Mouse (Mus musculus) heart, adult 2 months (tissue): ENCODE data around the gene Galnt6. TPM values are rescaled to one million over a fixed set of nuclear protein-coding genes. Genes with fewer than 3 reads are reported as not detected.

ENCODE experiments used
- DNase-seq, 2 experiments: peaks; one replicate each; pipeline ENCODE4 v3.0.0; 2021
- H3K27ac ChIP-seq: fragments of 200-600 bp; 2 replicates; pipeline ENCODE4 v1.8.1; 2022
- H3K27me3 ChIP-seq: fragments of 200-500 bp; 2 replicates; pipeline ENCODE4 v1.6.1; 2012; ENCODE audit warnings: mild to moderate bottlenecking, low read length, inconsistent platforms, mixed read lengths; ENCODE audit not compliant: control insufficient read depth, insufficient read depth
- H3K36me3 ChIP-seq: fragments of 200-500 bp; 2 replicates; pipeline ENCODE4 v1.6.1; 2012; ENCODE audit warnings: low read length, inconsistent platforms; ENCODE audit not compliant: control insufficient read depth, insufficient read depth
- H3K4me1 ChIP-seq: fragments of 200-500 bp; 2 replicates; pipeline ENCODE4 v1.6.1; 2011; ENCODE audit warnings: low read length; ENCODE audit not compliant: control insufficient read depth, insufficient read depth
- H3K4me3 ChIP-seq: fragments of 200-600 bp; 2 replicates; pipeline ENCODE4 v1.8.1; 2022
- H3K79me2 ChIP-seq: fragments of 200-500 bp; replicated peaks from 2 replicates; pipeline ENCODE4 v1.6.1; 2012; ENCODE audit warnings: mild to moderate bottlenecking, inconsistent platforms, low read length, moderate library complexity, mixed read lengths; ENCODE audit not compliant: control insufficient read depth, insufficient read depth
- H3K9ac ChIP-seq: fragments of 200-500 bp; 2 replicates; pipeline ENCODE4 v1.6.1; 2012; ENCODE audit warnings: low read depth, mild to moderate bottlenecking, control low read depth, inconsistent platforms, low read length, mixed read lengths
- CTCF ChIP-seq: fragments of 200-600 bp; IDR thresholded peaks from 2 replicates; pipeline ENCODE4 v1.8.1; 2022; ENCODE audit warnings: antibody characterized with exemption, mild to moderate bottlenecking, moderate library complexity
- EP300 ChIP-seq: fragments of 200-500 bp; IDR thresholded peaks from 2 replicates; pipeline ENCODE4 v1.6.1; 2011; ENCODE audit warnings: low read depth, low read length, control low read depth; ENCODE audit not compliant: insufficient read depth
- POLR2A ChIP-seq: fragments of 200-500 bp; IDR thresholded peaks from 2 replicates; pipeline ENCODE4 v1.6.1; 2011; ENCODE audit warnings: mild to moderate bottlenecking, low read depth, low read length, control low read depth; ENCODE audit not compliant: insufficient read depth
- WGBS: fragments of 180-500 bp; shearing (Covaris S2); methylation state at CpG from one replicate; pipeline ENCODE4 v1.1.7; 2018; 5-methylcytosine and 5-hydroxymethylcytosine counted together
- intact Hi-C: fragments of 180-260 bp; cut with DNase I; formaldehyde crosslinking; loops from one replicate; pipeline ENCODE4 v1.15.1; 2025
- polyA plus RNA-seq: library from polyadenylated mRNA; depleted of rRNA; stranded (reverse); fragments of >200 nt; gene quantifications from 2 replicates; pipeline ENCODE4 v1.2.3, GENCODE M21; 2012
- total RNA-seq, 2 experiments: library from RNA; stranded (reverse); gene quantifications; 2 replicates each; pipeline ENCODE4 v1.2.3; 2021

Gene Galnt6
- total and polyA plus RNA-seq, 3 experiments: 0.65 to 0.89 (median 0.78) TPM

DNA sequence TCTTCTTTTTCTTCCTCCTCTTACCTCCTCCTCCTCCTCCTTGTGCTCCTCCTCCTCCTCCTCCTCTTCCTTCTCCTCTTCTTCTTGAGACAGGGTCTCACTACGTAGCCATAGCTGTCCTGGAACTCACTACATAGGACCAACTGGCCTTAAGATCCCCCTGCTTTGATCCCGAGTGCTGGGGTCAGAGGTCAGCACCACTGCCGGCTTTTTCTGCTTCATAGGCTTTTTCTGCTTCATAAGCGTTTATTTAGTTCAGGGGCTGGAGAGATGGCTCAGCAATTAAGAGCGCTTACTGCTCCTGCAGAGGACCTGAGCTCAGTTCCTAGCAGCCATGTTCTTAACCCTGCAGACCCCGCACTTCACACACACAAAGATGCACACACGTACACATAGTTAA, 47.4 kb downstream of the Galnt6 start:
- Histone ChIP-seq H3K79me2 (no peaks in the 10 kb centered on the region), H3K9ac (no peak overlapping the region), H3K27ac (no peak overlapping the region), H3K27me3 (no peaks in the 10 kb centered on the region), H3K4me1 (no peaks in the 10 kb centered on the region; the same call in 1 of the 2 replicates), H3K36me3 (no peaks in the 10 kb centered on the region), H3K4me3 (no peak overlapping the region)
- no peak for DNase-seq
- TF ChIP-seq CTCF (no peak), EP300 (no peak), POLR2A (no peak)
- intact Hi-C loops: loop anchor here (2.0 to 5.0 kb wide), 3 partner anchors 44 to 213 kb away; partner anchors contain the start of genes Letmd1 and Smagp
- WGBS: 61% methylated on average over 7 of the region's 7 CpGs

- DNase-seq: no peak
- no peaks in the 10 kb centered on the region; the same call in 1 of the 2 replicates for H3K4me1 ChIP-seq
- WGBS: 46% methylated on average over 3 of the region's 3 CpGs
- H3K36me3 ChIP-seq: no peaks in the 10 kb centered on the region
- intact Hi-C loops: loop anchor here (5.0 kb wide), 2 partner anchors 43 to 68 kb away; partner anchors contain the start of gene Smagp
- TF ChIP-seq EP300 (no peak), POLR2A (no peak), CTCF (no peak)
- no peak overlapping the region for H3K9ac ChIP-seq
- H3K4me3 ChIP-seq: no peak overlapping the region
- H3K79me2 ChIP-seq: no peaks in the 10 kb centered on the region
- H3K27me3 ChIP-seq: no peaks in the 10 kb centered on the region
- no peak overlapping the region for H3K27ac ChIP-seq
Observed at GRCm38 (mm10) chr15:100680381-100680780, 48.8 kb downstream of the Galnt6 start.

DNA sequence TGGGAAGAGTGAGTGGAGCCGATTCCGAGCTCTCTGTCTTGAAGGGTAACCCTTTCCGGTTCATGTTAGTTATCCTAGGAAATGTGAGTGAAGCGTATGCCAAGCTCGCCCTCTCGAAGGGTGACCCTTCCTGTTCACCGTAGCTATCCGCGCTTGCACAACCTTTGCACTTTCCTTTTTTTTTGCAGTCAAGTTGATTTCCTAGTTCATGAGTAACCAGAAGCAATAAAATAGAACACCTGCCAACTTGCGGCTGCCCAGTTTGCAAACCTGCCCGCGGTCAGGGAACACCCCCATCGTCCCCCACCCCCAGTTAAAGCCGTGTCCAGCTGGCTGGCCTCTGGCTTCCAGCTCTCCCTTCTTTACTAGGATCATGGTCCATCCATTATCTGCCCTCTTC, 50.2 kb downstream of the Galnt6 start:
- Histone ChIP-seq H3K4me3 (no peak overlapping the region), H3K79me2 (no peaks in the 10 kb centered on the region), H3K9ac (no peak overlapping the region), H3K27me3 (no peaks in the 10 kb centered on the region), H3K36me3 (no peaks in the 10 kb centered on the region), H3K27ac (no peak overlapping the region), H3K4me1 (peaks cover 5% of the 10 kb centered on the region; the same call in 1 of the 2 replicates)
- no peak for TF ChIP-seq CTCF
- DNase-seq: no peak
- 89% methylated on average over 14 of the region's 14 CpGs for WGBS
- intact Hi-C loops: no loop called here

DNA sequence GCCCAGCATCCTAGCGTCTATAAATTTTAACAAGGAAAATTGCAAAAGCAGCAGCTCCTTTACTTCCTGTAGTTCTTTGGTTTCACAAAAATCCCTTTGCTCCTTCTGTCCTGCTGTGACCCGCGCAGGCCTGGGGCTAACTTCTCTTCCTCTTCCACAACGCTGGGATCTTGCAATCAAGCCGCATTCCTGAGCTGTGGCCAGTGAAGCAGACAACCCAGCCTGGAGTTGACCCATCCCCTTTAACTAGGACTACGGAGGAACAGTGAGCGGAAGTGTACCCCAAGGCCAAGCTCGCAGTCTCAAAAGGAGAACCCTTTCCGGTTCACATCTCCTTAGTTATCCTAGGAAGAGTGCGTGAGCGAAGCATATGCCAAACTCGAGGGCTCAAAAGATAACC, 50.6 kb downstream of the Galnt6 start:
- Histone ChIP-seq H3K79me2 (no peaks in the 10 kb centered on the region), H3K27ac (no peak overlapping the region), H3K4me3 (no peak overlapping the region), H3K27me3 (no peaks in the 10 kb centered on the region), H3K9ac (no peak overlapping the region), H3K36me3 (no peaks in the 10 kb centered on the region), H3K4me1 (peaks cover 5% of the 10 kb centered on the region)
- TF ChIP-seq CTCF: no peak
- no peak for TF ChIP-seq POLR2A
- no peak for TF ChIP-seq EP300
- DNase-seq: peak in 1 of 2 experiments; percentile 26
- WGBS: 73% methylated on average over 12 of the region's 12 CpGs
- intact Hi-C loops: no loop called here

DNA sequence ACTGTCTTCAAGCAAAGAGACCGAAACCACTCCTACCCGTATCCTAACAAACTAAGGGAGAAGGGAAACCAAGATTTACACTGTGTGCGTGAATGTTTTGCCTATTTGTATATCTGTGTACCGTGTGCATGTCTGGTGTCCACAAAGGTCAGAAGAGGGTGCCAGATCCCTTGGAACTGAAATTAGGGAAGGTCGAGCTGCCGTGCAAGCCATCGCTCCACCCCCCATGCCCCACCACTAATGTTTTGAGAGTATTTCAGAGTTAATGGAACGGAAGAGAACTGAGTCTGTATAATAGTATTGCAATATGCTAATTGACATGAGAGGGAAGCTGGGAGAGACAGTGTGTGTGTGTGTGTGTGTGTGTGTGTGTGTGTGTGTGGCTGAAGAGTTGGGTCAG, 51.5 kb downstream of the Galnt6 start:
- WGBS: 91% methylated on average over 8 of the region's 8 CpGs
- intact Hi-C loops: no loop called here
- no peak overlapping the region for H3K27ac ChIP-seq
- no peaks in the 10 kb centered on the region for H3K79me2 ChIP-seq
- no peak for DNase-seq
- H3K4me3 ChIP-seq: no peak overlapping the region
- no peaks in the 10 kb centered on the region for H3K27me3 ChIP-seq
- H3K36me3 ChIP-seq: no peaks in the 10 kb centered on the region
- H3K9ac ChIP-seq: no peak overlapping the region
- peaks cover 7% of the 10 kb centered on the region for H3K4me1 ChIP-seq
- no peak for TF ChIP-seq POLR2A
- TF ChIP-seq EP300: no peak
- no peak for TF ChIP-seq CTCF

DNA sequence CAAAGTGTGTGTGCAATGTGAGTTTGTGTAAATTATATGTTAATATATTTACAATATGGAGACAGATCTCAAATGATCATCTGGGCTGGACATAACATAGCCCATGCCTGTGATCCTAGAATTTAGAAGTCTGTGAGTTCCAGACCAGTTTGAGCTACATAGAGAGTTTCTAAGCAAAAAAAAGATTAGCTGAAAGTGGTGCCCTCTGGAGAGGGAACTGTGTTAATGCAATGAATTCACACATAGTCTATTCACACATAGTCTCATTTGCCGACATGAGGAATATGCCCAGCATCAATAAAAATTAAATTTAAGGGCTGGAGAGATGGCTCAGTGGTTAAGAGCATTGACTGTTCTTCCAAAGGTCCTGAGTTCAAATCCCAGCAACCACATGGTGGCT, 52.7 kb downstream of the Galnt6 start:
- no peaks in the 10 kb centered on the region for H3K36me3 ChIP-seq
- H3K4me1 ChIP-seq: peaks cover 7% of the 10 kb centered on the region
- WGBS: 85% methylated on average over 1 of the region's 1 CpGs
- H3K27ac ChIP-seq: no peak overlapping the region
- TF ChIP-seq POLR2A (no peak), CTCF (peak; percentile 36)
- no peaks in the 10 kb centered on the region for H3K27me3 ChIP-seq
- no peaks in the 10 kb centered on the region for H3K79me2 ChIP-seq
- H3K9ac ChIP-seq: no peak overlapping the region
- DNase-seq: no peak
- intact Hi-C loops: no loop called here
- no peak overlapping the region for H3K4me3 ChIP-seq

DNA sequence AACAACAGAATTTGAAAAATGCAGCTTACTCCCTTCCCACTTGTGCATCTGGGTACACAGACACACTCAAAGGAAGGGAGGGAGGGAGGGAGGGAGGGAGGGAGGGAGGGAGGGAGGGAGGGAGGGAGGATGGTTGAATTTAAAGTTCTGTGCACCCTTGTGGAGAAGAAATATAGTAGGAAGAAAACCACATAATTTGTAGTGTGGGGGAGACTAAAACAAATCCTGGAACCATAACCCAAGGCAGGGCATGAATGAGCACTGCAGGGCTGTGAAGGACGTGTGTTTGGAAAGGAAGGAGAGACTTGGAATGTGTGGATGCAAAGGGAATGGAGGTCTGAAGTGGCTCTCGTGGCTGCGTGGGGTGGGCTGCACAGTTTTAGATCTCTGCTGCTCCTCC, 53.7 kb downstream of the Galnt6 start:
- no peak overlapping the region for H3K9ac ChIP-seq
- WGBS: 66% methylated on average over 3 of the region's 3 CpGs
- H3K79me2 ChIP-seq: no peaks in the 10 kb centered on the region
- H3K27ac ChIP-seq: no peak overlapping the region
- intact Hi-C loops: no loop called here
- TF ChIP-seq POLR2A (no peak), CTCF (no peak), EP300 (no peak)
- DNase-seq: no peak
- peaks cover 7% of the 10 kb centered on the region for H3K4me1 ChIP-seq
- H3K27me3 ChIP-seq: no peaks in the 10 kb centered on the region
- no peak overlapping the region for H3K4me3 ChIP-seq
- H3K36me3 ChIP-seq: no peaks in the 10 kb centered on the region
